Mouse (Mus musculus) fat pad, adult 2 months (tissue): ENCODE measurements around the gene Nup54.

Source experiments
- DNase-seq: peaks from one replicate; pipeline ENCODE4 v3.0.0-alpha.2; 2011; ENCODE audit warnings: low read depth, low spot score; ENCODE audit errors: extremely low read depth

Nup54 gene

GRCm38 (mm10) chr5:92413271-92413981 is 21.6 kb downstream of the Nup54 start:
- no peak for DNase-seq

DNA sequence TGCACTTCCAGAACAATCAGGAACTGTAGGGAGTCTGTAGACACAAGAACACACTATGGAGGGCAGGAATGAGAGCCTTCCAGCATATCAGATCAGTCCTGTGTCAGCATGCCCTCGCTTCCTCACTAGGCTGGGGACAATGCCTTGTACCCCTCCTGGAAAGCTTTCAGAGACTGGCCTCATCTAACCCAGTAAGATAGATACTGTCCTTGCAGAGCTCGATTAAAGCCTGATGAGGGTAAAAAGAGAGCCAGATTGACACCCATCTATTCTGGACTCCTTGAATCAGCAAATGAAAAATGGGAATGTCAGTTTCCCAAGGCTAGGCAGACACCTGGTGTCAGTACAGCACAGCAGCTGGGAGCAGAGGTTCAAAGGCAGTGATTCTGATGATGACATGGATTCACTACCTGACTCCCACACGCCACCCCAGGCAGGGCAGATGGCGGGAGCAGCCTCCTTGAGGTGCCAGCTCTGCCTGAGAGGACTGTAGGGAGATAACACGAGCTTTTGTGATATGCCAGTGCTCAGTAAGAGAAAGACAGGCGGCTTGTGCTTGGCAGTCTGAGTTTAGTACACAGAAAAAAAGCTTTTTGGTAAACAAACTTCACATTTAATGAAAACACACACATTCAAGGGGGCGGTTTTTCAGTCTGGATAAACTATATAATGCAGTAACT is 23.4 kb downstream of the Nup54 start:
- no peak for DNase-seq

DNA sequence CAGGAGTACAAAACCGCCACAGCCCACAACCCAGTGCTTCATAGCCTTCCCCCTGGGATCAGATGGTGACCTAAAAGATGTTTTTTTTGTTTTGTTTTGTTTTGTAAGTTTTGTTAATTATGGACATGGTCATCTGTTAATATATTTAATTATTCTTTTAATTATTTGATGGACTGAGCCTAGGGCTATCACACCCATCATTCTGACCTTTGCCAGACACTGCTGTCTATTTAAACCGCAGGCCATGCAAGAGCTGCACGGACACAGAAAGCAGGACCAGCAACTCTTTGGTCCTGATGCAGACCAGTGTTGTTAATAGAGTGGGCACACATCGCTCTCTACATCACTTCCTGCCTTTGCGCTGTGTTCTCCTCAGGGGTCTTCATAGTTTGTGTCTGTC is 24.5 kb downstream of the Nup54 start:
- no peak for DNase-seq

GRCm38 (mm10) chr5:92409361-92410155 is 25.5 kb downstream of the Nup54 start:
- DNase-seq, result no peak

DNA sequence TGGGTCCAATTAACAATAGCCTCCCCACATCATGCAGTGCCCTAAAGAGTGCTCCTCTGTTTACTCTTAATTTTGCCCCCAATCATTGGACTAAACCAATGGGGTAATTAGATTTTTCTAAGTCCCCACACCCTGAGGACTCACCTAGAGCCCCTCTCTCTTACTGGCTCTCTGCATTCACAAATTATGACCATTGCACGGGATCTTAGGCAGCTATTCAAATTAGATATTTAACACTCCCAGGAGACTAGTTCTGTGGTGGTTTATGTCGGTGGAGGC is 30.7 kb downstream of the Nup54 start:
- no peak for DNase-seq

- DNase-seq, result no peak
Measured at GRCm38 (mm10) chr5:92403562-92404399, 31.2 kb downstream of the Nup54 start.

DNA sequence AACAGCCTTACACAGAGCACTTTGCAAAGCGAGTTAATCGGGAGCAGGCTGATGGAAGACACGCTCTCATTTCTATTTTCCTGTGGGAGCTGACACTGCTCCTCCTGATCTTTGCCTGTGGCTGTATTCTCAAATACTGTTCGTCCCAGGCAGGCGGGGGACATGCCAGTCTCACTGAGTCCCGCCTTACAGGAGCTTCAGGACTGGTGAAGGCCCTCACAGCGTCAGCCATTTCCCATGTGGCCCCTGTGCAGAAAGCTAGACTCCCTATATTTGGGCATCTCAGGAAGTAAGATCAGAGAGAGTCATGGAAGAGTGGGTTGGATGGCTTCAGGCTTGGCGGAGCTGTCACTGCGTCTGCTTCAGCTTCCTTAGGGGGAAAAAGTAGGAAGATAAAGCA is 32.2 kb downstream of the Nup54 start:
- DNase-seq, result no peak

DNA sequence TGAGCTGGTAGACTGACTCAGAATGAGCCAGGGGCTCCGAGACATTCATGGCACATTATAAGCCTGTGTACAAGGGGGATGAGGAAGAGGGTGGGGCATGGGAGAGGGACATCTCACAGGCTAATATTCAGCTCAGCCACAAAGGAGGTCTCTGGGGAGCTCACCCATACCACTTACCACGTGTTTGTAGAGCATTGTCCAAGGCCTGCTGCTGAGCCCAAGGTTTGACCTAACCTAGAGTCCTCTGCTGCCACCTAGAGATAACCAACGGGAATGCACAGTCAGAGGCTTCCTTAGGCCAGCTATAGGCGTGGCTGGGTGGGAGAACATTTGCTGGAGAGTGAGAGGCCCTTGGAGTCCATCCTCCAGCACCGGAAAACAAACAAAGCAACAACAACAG is 36.9 kb downstream of the Nup54 start:
- no peak for DNase-seq

- DNase-seq, result no peak
Measured at GRCm38 (mm10) chr5:92396476-92396875, 38.5 kb downstream of the Nup54 start.

DNA sequence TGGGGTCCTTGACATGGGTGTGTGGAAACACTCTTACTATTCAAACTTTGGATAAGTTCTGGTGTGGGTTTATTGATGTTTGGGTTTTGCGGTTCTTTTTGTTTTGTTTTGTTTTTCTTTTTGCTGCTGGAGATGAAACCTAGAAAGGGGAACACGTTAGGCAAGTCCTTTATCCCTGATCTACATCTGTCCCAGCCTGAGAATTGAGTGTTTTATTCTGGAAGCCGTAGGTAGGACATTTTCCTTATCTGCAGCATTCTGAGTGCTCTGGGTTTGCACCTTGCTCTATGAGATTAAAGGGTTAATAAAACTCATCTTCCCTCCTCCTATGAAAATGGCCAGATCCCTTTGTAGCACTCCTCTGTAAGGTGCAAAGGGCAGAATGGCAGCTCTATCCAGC is 39.3 kb downstream of the Nup54 start:
- DNase-seq, result no peak

GRCm38 (mm10) chr5:92393863-92394262 is 41.2 kb downstream of the Nup54 start:
- DNase-seq, result no peak

GRCm38 (mm10) chr5:92392542-92392941 is 42.5 kb downstream of the Nup54 start:
- no peak for DNase-seq

DNA sequence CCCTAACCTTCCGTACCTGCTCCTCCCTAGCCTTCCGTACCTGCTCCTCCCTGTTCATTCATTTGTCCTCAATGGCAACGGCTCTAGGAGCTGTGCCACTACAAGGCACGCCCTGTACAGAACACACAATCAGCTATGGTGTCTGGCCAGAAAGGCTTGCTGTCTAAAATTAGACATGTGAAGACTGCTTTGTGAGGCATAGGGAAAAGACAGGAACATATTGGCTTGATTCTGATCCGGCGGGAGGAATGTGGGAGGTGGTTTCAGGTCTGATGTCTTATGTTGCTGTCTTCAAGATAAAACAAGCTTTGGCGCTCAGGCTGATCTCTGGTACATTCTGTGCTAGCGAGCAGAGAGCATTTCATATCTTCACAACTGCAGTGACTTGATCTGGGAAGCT is 44.4 kb downstream of the Nup54 start:
- DNase-seq, result no peak

GRCm38 (mm10) chr5:92389977-92390376 is 45.0 kb downstream of the Nup54 start:
- DNase-seq, result no peak

DNA sequence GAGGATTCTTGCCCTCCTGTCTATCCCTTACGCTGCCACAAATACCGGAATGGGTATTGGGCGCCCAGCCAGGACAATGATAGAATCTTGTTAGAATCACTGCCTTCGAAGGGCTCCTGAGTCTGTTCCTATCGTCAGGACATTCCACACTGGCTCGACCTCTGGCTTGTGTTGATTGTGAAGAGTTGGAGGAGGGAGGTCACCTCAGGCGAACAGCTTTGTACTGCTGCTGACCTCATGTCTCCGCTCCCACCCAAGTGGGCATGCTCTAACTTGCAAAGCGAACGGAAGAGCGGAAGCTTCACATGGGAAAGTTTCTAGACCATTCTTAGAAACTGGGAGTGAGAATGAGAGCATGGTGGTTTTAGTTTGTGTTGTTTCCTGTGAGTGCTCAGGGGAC is 47.6 kb downstream of the Nup54 start:
- DNase-seq, result no peak

GRCm38 (mm10) chr5:92386643-92387042 is 48.4 kb downstream of the Nup54 start:
- DNase-seq, result no peak

DNA sequence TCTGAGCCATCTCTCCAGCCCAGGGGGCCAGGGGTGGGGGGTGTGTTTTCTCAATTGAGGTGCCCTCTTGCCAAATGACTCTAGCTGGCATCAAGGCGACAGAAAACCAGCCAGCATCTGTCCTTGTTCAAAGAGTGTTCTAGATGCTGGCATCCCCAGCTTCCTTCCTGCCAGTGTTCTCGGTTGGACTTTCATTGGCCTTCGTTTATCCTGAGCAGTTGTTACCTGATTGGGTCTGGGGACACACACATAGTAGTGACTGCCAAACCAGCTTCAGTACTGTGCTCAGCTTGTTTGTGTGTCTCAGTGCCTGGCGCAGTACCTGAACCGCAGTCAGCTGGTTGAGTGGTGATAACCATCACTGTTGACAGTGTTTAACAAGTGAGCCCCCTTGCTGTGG is 48.9 kb downstream of the Nup54 start:
- no peak for DNase-seq

DNA sequence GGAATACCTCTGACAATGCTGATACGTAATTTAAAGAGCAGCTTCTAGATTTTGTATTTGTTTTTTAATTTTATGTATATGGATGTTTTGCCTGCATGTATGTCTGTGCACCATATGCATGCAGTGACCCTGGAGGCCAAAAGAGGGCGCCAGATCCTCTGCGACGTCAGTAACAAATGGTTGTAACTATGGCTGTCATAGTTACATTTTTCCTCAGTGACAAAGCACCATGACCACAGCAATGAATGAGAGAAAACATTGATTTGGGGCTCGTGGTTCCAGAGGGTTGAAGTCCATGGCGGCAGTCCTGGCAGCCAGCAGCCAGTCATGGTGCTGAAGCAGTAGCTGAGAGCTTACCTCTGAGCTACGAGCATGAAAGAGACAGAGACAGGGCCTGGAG is 50.2 kb downstream of the Nup54 start:
- no peak for DNase-seq

- DNase-seq, result no peak
Measured at GRCm38 (mm10) chr5:92383747-92384146, 51.3 kb downstream of the Nup54 start.

DNA sequence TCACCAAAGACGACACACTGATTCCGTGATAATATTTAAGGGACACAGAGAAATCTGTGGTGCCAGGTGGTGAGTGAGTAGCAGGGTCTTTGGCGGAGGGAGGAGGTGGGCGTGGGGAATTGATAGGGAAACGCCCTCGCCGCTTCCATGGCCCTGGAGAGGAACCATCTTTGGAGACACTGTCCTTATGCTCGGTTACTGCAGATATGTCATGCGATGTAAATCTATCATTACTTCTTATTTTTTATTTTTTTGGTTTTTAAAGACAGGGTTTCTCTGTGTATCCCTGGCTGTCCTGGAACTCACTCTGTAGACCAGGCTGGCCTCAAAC is 52.7 kb downstream of the Nup54 start:
- no peak for DNase-seq

GRCm38 (mm10) chr5:92381550-92382348 is 53.3 kb downstream of the Nup54 start:
- DNase-seq, result no peak
